Mouse (Mus musculus): ENCODE measurements at regions not wholly inside any gene's neighbourhood (a gene's known extent, or its start where the extent isn't known, plus 50 kb on each side); places are given as distances from the start of the nearest gene placed in this dataset.

DNA sequence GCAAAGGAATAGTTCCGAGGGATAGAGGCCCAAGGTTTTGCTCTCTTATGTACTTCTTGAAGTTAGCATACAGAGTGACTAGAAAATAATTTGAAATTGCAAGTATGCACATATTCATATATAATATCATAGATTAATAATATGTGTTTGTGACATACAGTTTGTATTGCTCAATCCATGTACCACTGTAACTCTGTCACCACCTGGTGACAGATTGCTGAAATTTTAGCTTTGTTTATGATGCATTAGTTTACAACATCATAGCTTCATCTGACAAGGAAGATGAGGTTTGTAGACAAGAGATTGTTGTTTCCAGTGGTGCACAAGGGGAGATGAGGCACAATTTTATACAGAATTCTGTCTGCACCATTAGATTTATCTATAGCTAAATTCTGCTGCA, 201.7 kb upstream of the Celf2 start:
- H3K36me3 ChIP-seq (replicated peaks in 1 of 2; ENCODE audit: control insufficient read depth in 1 of 2, insufficient read depth in 1 of 2, low read length in 1 of 2) = no peaks in the 10 kb centered on the region
- no peaks in the 10 kb centered on the region for H3K79me2 ChIP-seq (replicated peaks; ENCODE audit: control insufficient read depth, extremely low read depth, insufficient read depth, poor library complexity, severe bottlenecking)
- H3K27ac ChIP-seq (ENCODE audit: insufficient read depth, low read depth) = no peak overlapping the region
- peak overlapping the region; percentile 71; the same call in 1 of the 2 replicates for H3K4me2 ChIP-seq (ENCODE audit: insufficient read depth, low read depth, poor library complexity, severe bottlenecking)
- TF ChIP-seq JUND (conservative IDR thresholded peaks at IDR 0.05; ENCODE audit: low read depth, low read length) (no peak), NRF1 (IDR thresholded peaks at IDR 0.05; ENCODE audit: low read depth, low read length) (no peak), USF2 (conservative IDR thresholded peaks at IDR 0.05; ENCODE audit: low read depth, low read length) (no peak), MEF2A (IDR thresholded peaks at IDR 0.05; ENCODE audit: borderline replicate concordance, low read depth, low read length) (no peak), GABPA (IDR thresholded peaks at IDR 0.05; ENCODE audit: insufficient replicate concordance, low read depth, low read length) (no peak), ELF1 (IDR thresholded peaks at IDR 0.05; ENCODE audit: low read depth, low read length) (no peak), RCOR1 (conservative IDR thresholded peaks at IDR 0.05; ENCODE audit: low read depth, low read length) (no peak), ZMIZ1 (IDR thresholded peaks at IDR 0.05; ENCODE audit: low read depth, low read length) (no peak), ETS1 (conservative IDR thresholded peaks at IDR 0.05; ENCODE audit: low read depth, low read length) (no peak), SIN3A (IDR thresholded peaks at IDR 0.05; ENCODE audit: low read length) (no peak), KAT2A (IDR thresholded peaks at IDR 0.05; ENCODE audit: insufficient replicate concordance, low read length) (no peak), ZNF384 (IDR thresholded peaks at IDR 0.05; ENCODE audit: low read depth, low read length) (no peak), IRF4 (IDR thresholded peaks at IDR 0.05; ENCODE audit: low read depth, low read length) (no peak), SMC3 (IDR thresholded peaks at IDR 0.05; ENCODE audit: low read depth, low read length) (peak; percentile 21), RAD21 (IDR thresholded peaks at IDR 0.05; ENCODE audit: low read depth, low read length) (peak; percentile 50), MAZ (IDR thresholded peaks at IDR 0.05; ENCODE audit: low read depth, low read length) (no peak), CTCF (conservative IDR thresholded peaks at IDR 0.05 in 1 of 2, IDR thresholded peaks at IDR 0.05 in 1 of 2; ENCODE audit: low read depth in 2 of 2, low read length in 2 of 2) (peak in 1 of 2 experiments; percentile 43; a peak in 2 of 4 replicates)
- dilution Hi-C loops (cut with MboI; ENCODE audit: extremely low pct_ligation_motif_present, extremely low pct_unique_long_range_greater_than_20kb, low sequenced_read_pairs) (no loop called here), in situ Hi-C loops (cut with MboI; ENCODE audit: low pct_ligation_motif_present, low pct_unique_long_range_greater_than_20kb, low sequenced_read_pairs) (no loop called here)
- no peak overlapping the region for H3K9ac ChIP-seq (ENCODE audit: insufficient read depth, low read depth)
- H3K27me3 ChIP-seq (replicated peaks) = no peaks in the 10 kb centered on the region
- H3K9me3 ChIP-seq (replicated peaks; ENCODE audit: low read length) = no peaks in the 10 kb centered on the region
- H3K4me3 ChIP-seq (replicated peaks in 1 of 3; ENCODE audit: low read depth in 2 of 3, low read length in 2 of 3, poor library complexity in 1 of 3) = no peak overlapping the region
- DNase-seq (ENCODE audit: extremely low read depth) = no peak
- H3K4me1 ChIP-seq (ENCODE audit: control insufficient read depth in 1 of 2, insufficient read depth in 2 of 2) = no peaks in the 10 kb centered on the region

- H3K9me3 ChIP-seq (replicated peaks; ENCODE audit: low read length) = no peaks in the 10 kb centered on the region
- DNase-seq (ENCODE audit: extremely low read depth) = no peak
- in situ Hi-C loops (cut with MboI; ENCODE audit: low pct_ligation_motif_present, low pct_unique_long_range_greater_than_20kb, low sequenced_read_pairs) (no loop called here), dilution Hi-C loops (cut with MboI; ENCODE audit: extremely low pct_ligation_motif_present, extremely low pct_unique_long_range_greater_than_20kb, low sequenced_read_pairs) (no loop called here)
- no peaks in the 10 kb centered on the region for H3K4me1 ChIP-seq (ENCODE audit: control insufficient read depth in 1 of 2, insufficient read depth in 2 of 2)
- no peak overlapping the region for H3K27ac ChIP-seq (ENCODE audit: insufficient read depth, low read depth)
- H3K27me3 ChIP-seq (replicated peaks) = no peaks in the 10 kb centered on the region
- H3K9ac ChIP-seq (ENCODE audit: insufficient read depth, low read depth) = no peak overlapping the region
- TF ChIP-seq JUND (conservative IDR thresholded peaks at IDR 0.05; ENCODE audit: low read depth, low read length) (no peak), HCFC1 (IDR thresholded peaks at IDR 0.05; ENCODE audit: low read depth, low read length) (no peak), TBP (conservative IDR thresholded peaks at IDR 0.05; ENCODE audit: low read depth, low read length) (no peak), IRF4 (IDR thresholded peaks at IDR 0.05; ENCODE audit: low read depth, low read length) (no peak)
- H3K4me2 ChIP-seq (ENCODE audit: insufficient read depth, low read depth, poor library complexity, severe bottlenecking) = peak overlapping the region; percentile 71; the same call in 1 of the 2 replicates
- no peaks in the 10 kb centered on the region for H3K36me3 ChIP-seq (replicated peaks in 1 of 2; ENCODE audit: control insufficient read depth in 1 of 2, insufficient read depth in 1 of 2, low read length in 1 of 2)
- no peak overlapping the region for H3K4me3 ChIP-seq (replicated peaks in 1 of 3; ENCODE audit: low read depth in 2 of 3, low read length in 2 of 3, poor library complexity in 1 of 3)
- no peaks in the 10 kb centered on the region for H3K79me2 ChIP-seq (replicated peaks; ENCODE audit: control insufficient read depth, extremely low read depth, insufficient read depth, poor library complexity, severe bottlenecking)
These were observed 201.1 kb upstream of the Celf2 start for GRCm38 (mm10) chr2:7710476-7710875.
